Mouse (Mus musculus) ES-Bruce4 (cell line): ENCODE data around the gene Nomo1.

Source experiments
- CTCF ChIP-seq: IDR thresholded peaks from one replicate; pipeline ENCODE4 v1.8.1; 2011; ENCODE audit warnings: low read depth, low read length
- POLR2A ChIP-seq: IDR thresholded peaks from one replicate; pipeline ENCODE4 v1.8.1; 2011; ENCODE audit warnings: low read length; ENCODE audit not compliant: insufficient read depth

DNA sequence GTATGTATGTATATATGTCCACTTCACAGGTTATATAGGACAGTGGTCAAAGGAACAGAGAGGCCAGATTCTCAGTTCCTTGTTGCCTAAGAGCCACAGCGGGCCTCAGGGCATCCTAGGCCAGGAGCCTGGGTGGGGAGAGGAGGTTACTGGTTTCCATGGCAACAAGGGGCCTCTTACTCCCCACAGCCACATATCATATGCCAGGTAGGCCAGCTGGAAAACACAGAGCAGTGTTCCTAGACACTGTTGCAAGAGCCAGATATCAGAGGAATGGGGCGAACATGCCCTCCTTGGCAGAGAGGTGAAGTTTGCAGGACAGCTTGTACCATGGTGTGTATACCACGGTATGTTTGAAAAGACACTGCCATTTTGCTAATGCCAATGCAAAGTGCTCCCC, 79.9 kb downstream of the Nomo1 start:
- TF ChIP-seq POLR2A (no peak), CTCF (no peak)
